Mouse (Mus musculus): ENCODE measurements around the gene Smarcd2. TPM values are rescaled to one million over a fixed set of nuclear protein-coding genes. Genes with fewer than 3 reads are reported as not detected.

The Smarcd2 gene
- polyA plus RNA-seq, 1 experiment, result 101 TPM

GRCm38 (mm10) chr11:106283371-106283770, 10.6 kb upstream of the Smarcd2 start:
- TF ChIP-seq POLR2A (IDR thresholded peaks at IDR 0.05; ENCODE audit: low read depth, low read length), result no peak
- no peak for TF ChIP-seq CTCF (IDR thresholded peaks at IDR 0.05; ENCODE audit: extremely low read depth, insufficient read length, insufficient replicate concordance, low read depth, low read length)
- Histone ChIP-seq H3K27ac (ENCODE audit: insufficient read depth, low read depth, low read length) (no peak overlapping the region), H3K36me3 (ENCODE audit: control insufficient read depth, insufficient read depth, low read length) (no peaks in the 10 kb centered on the region), H3K27me3 (ENCODE audit: control insufficient read depth, insufficient read depth, low read length) (no peaks in the 10 kb centered on the region), H3K4me1 (ENCODE audit: control insufficient read depth, insufficient read depth, insufficient read length, low read length) (no peaks in the 10 kb centered on the region), H3K4me3 (ENCODE audit: low read depth, low read length) (no peak overlapping the region)
- WGBS, result 83% methylated on average over 4 of the region's 4 CpGs

- Histone ChIP-seq H3K27ac (ENCODE audit: insufficient read depth, low read depth, low read length) (no peak overlapping the region), H3K27me3 (ENCODE audit: control insufficient read depth, insufficient read depth, low read length) (no peaks in the 10 kb centered on the region), H3K4me1 (ENCODE audit: control insufficient read depth, insufficient read depth, insufficient read length, low read length) (no peaks in the 10 kb centered on the region), H3K36me3 (ENCODE audit: control insufficient read depth, insufficient read depth, low read length) (no peaks in the 10 kb centered on the region), H3K4me3 (ENCODE audit: low read depth, low read length) (no peak overlapping the region)
- WGBS, result 78% methylated on average over 6 of the region's 6 CpGs
- no peak for TF ChIP-seq CTCF (IDR thresholded peaks at IDR 0.05; ENCODE audit: extremely low read depth, insufficient read length, insufficient replicate concordance, low read depth, low read length)
- TF ChIP-seq POLR2A (IDR thresholded peaks at IDR 0.05; ENCODE audit: low read depth, low read length), result no peak
Measured at GRCm38 (mm10) chr11:106282452-106282851, 9.7 kb upstream of the Smarcd2 start.

DNA sequence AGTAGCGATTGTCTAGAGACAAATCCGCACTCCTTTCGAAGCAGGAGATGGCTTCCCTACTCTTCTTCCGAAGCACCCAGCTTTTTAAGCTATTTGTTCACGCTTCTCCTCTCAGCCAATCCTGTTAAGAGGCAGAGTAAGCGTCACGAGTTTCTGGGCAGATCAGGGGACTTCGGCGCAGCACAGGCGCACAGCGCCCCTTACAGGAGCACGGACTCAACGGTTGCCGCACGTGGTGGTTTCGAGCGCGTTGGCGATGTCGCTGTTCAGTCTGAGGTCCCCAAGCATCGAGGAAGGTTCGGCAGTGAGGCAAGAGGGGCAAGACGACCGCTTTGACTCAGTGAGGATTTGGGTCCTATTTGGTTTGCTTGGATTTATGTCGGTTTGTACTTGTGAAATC, 3.7 kb upstream of the Smarcd2 start, which contains the start of gene Tcam1:
TSS of gene Tcam1 (plus strand) at position 219 of the 400 bp plus-strand sequence.
- Histone ChIP-seq H3K4me1 (ENCODE audit: control insufficient read depth, insufficient read depth, insufficient read length, low read length) (peaks cover 13% of the 10 kb centered on the region), H3K36me3 (ENCODE audit: control insufficient read depth, insufficient read depth, low read length) (no peaks in the 10 kb centered on the region), H3K27me3 (ENCODE audit: control insufficient read depth, insufficient read depth, low read length) (no peaks in the 10 kb centered on the region), H3K4me3 (ENCODE audit: low read depth, low read length) (no peak within 1 kb of the TSS; the same call in 1 of the 2 replicates), H3K27ac (ENCODE audit: insufficient read depth, low read depth, low read length) (no peak within 1 kb of the TSS)
- whole genome bisulfite sequencing, result 3% methylated on average over 25 of the region's 25 CpGs
- peak; percentile 88 for TF ChIP-seq CTCF (IDR thresholded peaks at IDR 0.05; ENCODE audit: extremely low read depth, insufficient read length, insufficient replicate concordance, low read depth, low read length)
- no peak for TF ChIP-seq POLR2A (IDR thresholded peaks at IDR 0.05; ENCODE audit: low read depth, low read length)

DNA sequence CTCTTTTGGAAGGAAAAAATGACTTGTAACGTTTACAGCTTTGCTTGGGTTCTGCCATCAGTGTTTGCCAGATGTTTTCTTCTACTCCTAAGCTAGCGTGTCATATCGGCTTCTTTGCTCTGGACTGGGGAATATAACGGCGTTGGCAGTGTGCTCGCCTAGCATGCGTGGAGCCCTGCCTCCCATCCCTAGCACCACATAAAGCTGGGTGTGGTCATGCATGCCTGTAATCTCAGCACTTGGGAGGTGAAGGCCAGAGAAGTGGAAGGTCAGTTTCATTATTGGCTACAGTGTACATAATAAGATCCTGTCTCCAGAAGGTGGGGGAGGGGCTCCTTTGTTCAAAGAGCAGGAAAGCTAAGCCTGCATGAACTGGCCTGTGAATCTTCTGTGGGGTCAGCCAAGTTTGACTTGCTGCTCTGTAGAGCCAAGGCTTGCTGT, 2.2 kb upstream of the Smarcd2 start:
- WGBS, result 52% methylated on average over 7 of the region's 7 CpGs
- no peak overlapping the region for H3K27ac ChIP-seq (ENCODE audit: insufficient read depth, low read depth, low read length)
- H3K27me3 ChIP-seq (ENCODE audit: control insufficient read depth, insufficient read depth, low read length), result no peaks in the 10 kb centered on the region
- no peaks in the 10 kb centered on the region for H3K36me3 ChIP-seq (ENCODE audit: control insufficient read depth, insufficient read depth, low read length)
- no peak overlapping the region for H3K4me3 ChIP-seq (ENCODE audit: low read depth, low read length)
- H3K4me1 ChIP-seq (ENCODE audit: control insufficient read depth, insufficient read depth, insufficient read length, low read length), result peaks cover 21% of the 10 kb centered on the region
- no peak for TF ChIP-seq POLR2A (IDR thresholded peaks at IDR 0.05; ENCODE audit: low read depth, low read length)
- TF ChIP-seq CTCF (IDR thresholded peaks at IDR 0.05; ENCODE audit: extremely low read depth, insufficient read length, insufficient replicate concordance, low read depth, low read length), result no peak

DNA sequence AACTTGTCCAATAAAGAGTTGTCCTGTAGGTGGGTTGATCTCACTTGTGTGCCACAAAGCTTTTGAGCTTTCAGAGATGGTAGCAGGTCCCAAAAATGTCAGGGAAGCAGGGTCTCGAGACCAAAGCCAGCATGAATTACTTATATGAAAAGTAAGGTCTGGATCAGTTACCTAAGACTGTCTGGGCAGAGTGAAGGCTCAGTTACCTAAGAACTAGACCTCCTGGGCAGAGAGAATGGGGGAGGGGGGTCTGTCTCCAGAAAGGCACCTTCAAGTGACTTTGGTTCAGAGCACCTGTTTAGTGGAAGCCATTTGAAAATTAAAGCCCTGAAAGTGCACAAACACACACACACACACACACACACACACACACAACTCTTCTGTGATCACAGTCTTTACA, 1.6 kb upstream of the Smarcd2 start:
- 90% methylated on average over 1 of the region's 1 CpGs for WGBS
- Histone ChIP-seq H3K27ac (ENCODE audit: insufficient read depth, low read depth, low read length) (no peak overlapping the region), H3K4me3 (ENCODE audit: low read depth, low read length) (no peak overlapping the region), H3K27me3 (ENCODE audit: control insufficient read depth, insufficient read depth, low read length) (no peaks in the 10 kb centered on the region), H3K36me3 (ENCODE audit: control insufficient read depth, insufficient read depth, low read length) (no peaks in the 10 kb centered on the region), H3K4me1 (ENCODE audit: control insufficient read depth, insufficient read depth, insufficient read length, low read length) (peaks cover 22% of the 10 kb centered on the region)
- no peak for TF ChIP-seq POLR2A (IDR thresholded peaks at IDR 0.05; ENCODE audit: low read depth, low read length)
- no peak for TF ChIP-seq CTCF (IDR thresholded peaks at IDR 0.05; ENCODE audit: extremely low read depth, insufficient read length, insufficient replicate concordance, low read depth, low read length)

- TF ChIP-seq CTCF (IDR thresholded peaks at IDR 0.05; ENCODE audit: extremely low read depth, insufficient read length, insufficient replicate concordance, low read depth, low read length) (no peak), POLR2A (IDR thresholded peaks at IDR 0.05; ENCODE audit: low read depth, low read length) (no peak)
- Histone ChIP-seq H3K4me3 (ENCODE audit: low read depth, low read length) (no peak overlapping the region), H3K36me3 (ENCODE audit: control insufficient read depth, insufficient read depth, low read length) (no peaks in the 10 kb centered on the region), H3K4me1 (ENCODE audit: control insufficient read depth, insufficient read depth, insufficient read length, low read length) (peaks cover 27% of the 10 kb centered on the region), H3K27me3 (ENCODE audit: control insufficient read depth, insufficient read depth, low read length) (no peaks in the 10 kb centered on the region), H3K27ac (ENCODE audit: insufficient read depth, low read depth, low read length) (peak overlapping the region; percentile 48; the same call in 1 of the 2 replicates)
- WGBS, result 90% methylated on average over 6 of the region's 6 CpGs
Measured at GRCm38 (mm10) chr11:106273811-106274210, 1.0 kb upstream of the Smarcd2 start.

DNA sequence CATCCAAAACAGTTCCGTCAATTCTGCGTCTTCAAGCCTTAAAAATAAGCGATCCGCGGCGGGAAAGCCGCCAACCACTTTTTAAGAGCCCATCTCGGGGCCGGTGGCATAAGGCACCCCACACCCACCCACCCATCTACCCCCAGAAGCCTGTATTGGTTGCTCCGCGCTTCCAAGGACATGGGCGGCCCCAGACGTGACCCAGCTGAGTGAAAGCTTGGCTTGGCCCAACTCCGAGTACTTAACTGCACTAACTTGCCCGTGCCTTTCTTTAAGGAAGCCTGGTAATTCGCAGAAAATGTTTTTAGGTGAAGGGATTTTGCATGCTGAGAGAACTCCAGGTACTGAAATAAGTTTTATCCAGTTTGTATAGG, 526 bp upstream of the Smarcd2 start:
- peaks cover 31% of the 10 kb centered on the region for H3K4me1 ChIP-seq (ENCODE audit: control insufficient read depth, insufficient read depth, insufficient read length, low read length)
- H3K4me3 ChIP-seq (ENCODE audit: low read depth, low read length), result peak overlapping the region; percentile 64
- H3K27ac ChIP-seq (ENCODE audit: insufficient read depth, low read depth, low read length), result peak overlapping the region; percentile 48
- 3% methylated on average over 16 of the region's 16 CpGs for WGBS
- no peaks in the 10 kb centered on the region for H3K36me3 ChIP-seq (ENCODE audit: control insufficient read depth, insufficient read depth, low read length)
- TF ChIP-seq CTCF (IDR thresholded peaks at IDR 0.05; ENCODE audit: extremely low read depth, insufficient read length, insufficient replicate concordance, low read depth, low read length), result no peak
- no peak for TF ChIP-seq POLR2A (IDR thresholded peaks at IDR 0.05; ENCODE audit: low read depth, low read length)
- no peaks in the 10 kb centered on the region for H3K27me3 ChIP-seq (ENCODE audit: control insufficient read depth, insufficient read depth, low read length)
